ENCODE assay signal across 14 mouse cellular contexts in the genomic region with DNA sequence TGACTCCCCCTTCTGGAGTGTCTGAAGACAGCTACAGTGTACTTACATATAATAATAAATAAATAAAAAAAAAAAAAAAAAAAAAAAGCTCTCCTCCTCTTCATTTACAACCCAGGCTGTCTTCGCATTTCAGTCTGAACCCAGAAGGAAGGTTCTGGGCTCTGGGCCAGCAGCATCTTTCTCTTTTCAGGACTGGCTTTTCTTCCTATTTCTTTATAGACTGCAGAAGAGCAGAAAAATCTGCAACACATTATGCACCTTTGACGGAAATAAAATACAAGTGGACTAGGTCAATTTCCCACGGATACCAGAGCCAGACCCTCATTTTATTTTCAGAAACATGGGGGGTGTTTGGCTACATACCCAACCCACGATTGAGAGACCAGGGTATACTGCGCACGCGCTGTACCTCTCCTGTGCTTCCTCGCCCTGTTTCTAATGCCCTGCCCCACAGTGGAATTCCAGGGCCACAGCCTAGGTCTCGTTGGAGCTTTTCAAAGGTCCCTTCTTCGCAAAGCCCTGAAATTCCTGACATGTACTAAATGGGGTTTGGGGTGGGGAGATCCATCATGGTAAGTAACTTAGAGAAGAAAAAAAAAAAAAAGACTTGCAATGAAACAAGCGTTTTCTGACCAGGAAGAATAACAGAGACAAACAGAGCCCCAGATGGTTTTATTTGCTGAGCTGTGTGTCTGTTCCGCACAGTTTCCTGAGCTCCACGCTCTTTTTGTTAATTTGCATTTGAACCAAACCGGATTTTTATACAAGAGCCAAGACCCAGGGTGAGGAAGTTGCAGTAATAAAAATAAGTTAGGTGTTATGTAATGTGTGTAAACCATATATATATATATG. TPM values are rescaled to one million over a fixed set of nuclear protein-coding genes. Genes with fewer than 3 reads are reported as not detected.
A peak's percentile ranks its signal among the peaks of the same experiment; 100 is the strongest.
DNase-seq lines count a peak whose midpoint lies in the region; ATAC-seq and TF ChIP-seq lines count a peak whose summit lies in the region.
"Had no signal": no experiment of that assay in that cellular context is flagged by ENCODE, and none has a peak within 500 bp of the region (broad histone marks: within the 10 kb centered on the region; RNA-seq: fewer than 3 reads in every experiment).

No protein-coding gene starts in this region.

- H3K4me2 ChIP-seq in intestine, embryonic 15.5 days (replicated peaks), result no peak overlapping the region
- H3K4me2 ChIP-seq in intestine, postnatal 0 days (replicated peaks; ENCODE audit: low read depth), result no peak overlapping the region
- H3K4me2 ChIP-seq: embryonic facial prominence, embryonic 12.5 days; heart, embryonic 15.5 days had no signal

- ATAC-seq in intestine, embryonic 15.5 days, result no peak
- ATAC-seq in intestine, postnatal 0 days, result no peak

- no peaks in the 10 kb centered on the region for H3K36me3 ChIP-seq in intestine, embryonic 15.5 days
- no peaks in the 10 kb centered on the region for H3K36me3 ChIP-seq in intestine, postnatal 0 days (ENCODE audit: control insufficient read depth, insufficient read depth)
- H3K36me3 ChIP-seq: embryonic facial prominence, embryonic 12.5 days; heart, embryonic 15.5 days had no signal

- TF ChIP-seq CTCF in intestine, postnatal 0 days (IDR thresholded peaks at IDR 0.05; ENCODE audit: low read depth), result no peak
- TF ChIP-seq CTCF in brain, embryonic 14.5 days (IDR thresholded peaks at IDR 0.05; ENCODE audit: borderline replicate concordance, extremely low read depth, insufficient read depth, insufficient read length), result no peak

- 0 out of 2 replicates have a peak overlapping the region, but pooled peaks have one; percentile 33 for H3K27ac ChIP-seq in intestine, embryonic 15.5 days
- no peak overlapping the region for H3K27ac ChIP-seq in intestine, postnatal 0 days (ENCODE audit: low read depth, low read length)
- H3K27ac ChIP-seq: embryonic facial prominence, embryonic 12.5 days; heart, embryonic 15.5 days had no signal

- no peaks in the 10 kb centered on the region for H3K27me3 ChIP-seq in intestine, embryonic 15.5 days (replicated peaks)
- H3K27me3 ChIP-seq in intestine, postnatal 0 days (replicated peaks; ENCODE audit: control insufficient read depth, insufficient read depth, low read length), result no peaks in the 10 kb centered on the region
- H3K27me3 ChIP-seq: CH12.LX; embryonic facial prominence, embryonic 12.5 days; heart, embryonic 15.5 days had no signal

- no peaks in the 10 kb centered on the region for H3K9me3 ChIP-seq in intestine, embryonic 15.5 days
- no peaks in the 10 kb centered on the region for H3K9me3 ChIP-seq in intestine, postnatal 0 days (ENCODE audit: control insufficient read depth)
- H3K9me3 ChIP-seq: heart, embryonic 15.5 days had no signal

- H3K4me3 ChIP-seq in intestine, embryonic 15.5 days (replicated peaks), result no peak overlapping the region
- no peak overlapping the region for H3K4me3 ChIP-seq in intestine, postnatal 0 days (ENCODE audit: low read depth, low read length)
- H3K4me3 ChIP-seq: embryonic facial prominence, embryonic 12.5 days; heart, embryonic 15.5 days had no signal

- H3K9ac ChIP-seq in intestine, embryonic 15.5 days, result no peak overlapping the region
- H3K9ac ChIP-seq in intestine, postnatal 0 days (ENCODE audit: low read depth, low read length), result no peak overlapping the region
- H3K9ac ChIP-seq: embryonic facial prominence, embryonic 12.5 days; heart, embryonic 15.5 days had no signal

- no peak for TF ChIP-seq POLR2A in brain, embryonic 14.5 days (IDR thresholded peaks at IDR 0.05; ENCODE audit: borderline replicate concordance, extremely low read depth, insufficient read depth, insufficient read length, poor library complexity, severe bottlenecking)

- no peaks in the 10 kb centered on the region for H3K4me1 ChIP-seq in intestine, embryonic 15.5 days (replicated peaks)
- H3K4me1 ChIP-seq in intestine, postnatal 0 days (replicated peaks; ENCODE audit: control insufficient read depth, insufficient read depth, low read length), result no peaks in the 10 kb centered on the region
- H3K4me1 ChIP-seq: embryonic facial prominence, embryonic 12.5 days; heart, embryonic 15.5 days had no signal

- DNase-seq in brain, embryonic 14.5 days (ENCODE audit: low read depth), result peak; percentile 56
- peak; percentile 23 to 29 for DNase-seq in layer of hippocampus, postnatal 14 days (ENCODE audit: low spot score in 2 of 2)
- peak; percentile 40 to 50 for DNase-seq in right cerebral cortex, adult 2 months (ENCODE audit: low spot score in 2 of 2)
- no peak for DNase-seq in spleen, adult 12 weeks (ENCODE audit: low spot score)
- DNase-seq in kidney, postnatal 36 days, result no peak
- DNase-seq: cerebellum, adult 2 months; kidney, adult 8-10 months; lung, adult 18-20 months had no signal

- WGBS in intestine, embryonic 15.5 days, result 68% methylated on average over 14 of the region's 14 CpGs
- 71% methylated on average over 14 of the region's 14 CpGs for WGBS in intestine, postnatal 0 days

RNA-seq across cellular contexts. Expression of a gene that starts 42.0 kb away (rescaled TPM):
- polyA plus RNA-seq in intestine, embryonic 15.5 days (2015; fragmentation: Nextera tagmentation; extraction: Ambion mirVana), result not detected in 2 replicates
- not detected in 2 replicates for polyA plus RNA-seq in intestine, postnatal 0 days (2015; fragmentation: Nextera tagmentation; extraction: Ambion mirVana)
- not detected in 2 replicates for polyA plus RNA-seq in brain, embryonic 14.5 days (2012; rRNA removed)
- not detected for total RNA-seq in layer of hippocampus, postnatal 14 days (2021)
- total RNA-seq: CH12.LX had no signal
- polyA plus RNA-seq: cerebellum, adult 2 months; embryonic facial prominence, embryonic 12.5 days; heart, embryonic 15.5 days; neural tube, embryonic 11.5 days had no signal

RNA-seq across cellular contexts. Expression of a gene that starts 48.3 kb away (rescaled TPM):
- polyA plus RNA-seq in intestine, embryonic 15.5 days (2015; fragmentation: Nextera tagmentation; extraction: Ambion mirVana), result 1.3 and 1.4 TPM in 2 replicates
- 0.31 and 0.34 TPM in 2 replicates for polyA plus RNA-seq in intestine, postnatal 0 days (2015; fragmentation: Nextera tagmentation; extraction: Ambion mirVana)
- polyA plus RNA-seq in brain, embryonic 14.5 days (2012; rRNA removed), result 1.8 and 3.2 TPM in 2 replicates
- total RNA-seq in layer of hippocampus, postnatal 14 days (2021), result 1 to 10 TPM; 2.7 to 2.9 TPM
- total RNA-seq: CH12.LX had no signal

RNA-seq across cellular contexts. Expression of a gene that starts 58.0 kb away (rescaled TPM):
- 90.1 and 107 TPM in 2 replicates for polyA plus RNA-seq in intestine, embryonic 15.5 days (2015; fragmentation: Nextera tagmentation; extraction: Ambion mirVana)
- 42.2 and 51.0 TPM in 2 replicates for polyA plus RNA-seq in intestine, postnatal 0 days (2015; fragmentation: Nextera tagmentation; extraction: Ambion mirVana)
- 31.5 and 49.8 TPM in 2 replicates for polyA plus RNA-seq in brain, embryonic 14.5 days (2012; rRNA removed)
- 10 to 100 TPM; 18.1 to 23.7 TPM for total RNA-seq in layer of hippocampus, postnatal 14 days (2021)

Comparison
In these comparisons a context has a peak if more than half of its experiments do, and no peak if none do; other contexts are left out.
1. DNase-seq: peak in brain, embryonic 14.5 days (single experiment), layer of hippocampus, postnatal 14 days (2 of 2) and right cerebral cortex, adult 2 months (2 of 2); none in spleen, adult 12 weeks (single experiment) and kidney, postnatal 36 days (0 of 2).